Mouse (Mus musculus) lung, postnatal 4 days (tissue): ENCODE measurements at regions not wholly inside any gene's neighbourhood (a gene's known extent, or its start where the extent isn't known, plus 50 kb on each side); places are given as distances from the start of the nearest gene placed in this dataset.
A peak's percentile ranks its signal among the peaks of the same experiment; 100 is the strongest.
"Not testable (repeated sequence)": the region's sequence is repeated elsewhere in the genome, so short reads cannot be mapped to it uniquely, and the experiment has no call there.

ENCODE experiments used
- DNase-seq, 2 experiments: peaks; one replicate each; pipeline ENCODE4 v3.0.0; 2021

- no peak for DNase-seq
These were observed 65.9 kb upstream of the Inpp5a start for GRCm38 (mm10) chr7:139323026-139323425.

GRCm38 (mm10) chr7:139327030-139327429 is 61.9 kb upstream of the Inpp5a start:
- DNase-seq: no peak

- peak; percentile 31 to 36 for DNase-seq
These were observed 56.1 kb upstream of the Inpp5a start for GRCm38 (mm10) chr7:139332791-139333190.

GRCm38 (mm10) chr7:139337998-139338397 is 50.9 kb upstream of the Inpp5a start:
- DNase-seq: not testable (repeated sequence)
